Comparison of ENCODE assay signal across 8 mouse cellular contexts in genomic region chr17:81669816-81670691, GRCm38 (mm10).
A peak's percentile ranks its signal among the peaks of the same experiment; 100 is the strongest.
DNase-seq lines count a peak whose midpoint lies in the region; ATAC-seq and TF ChIP-seq lines count a peak whose summit lies in the region.

No protein-coding gene starts in this region.

- peak overlapping the region; percentile 82 for H3K9ac ChIP-seq in hindbrain, postnatal 0 days (replicated peaks; ENCODE audit: low read length)

- no peaks in the 10 kb centered on the region for H3K9me3 ChIP-seq in hindbrain, postnatal 0 days (ENCODE audit: low read length)

- peak; percentile 14 for ATAC-seq in common myeloid progenitor, adult 5-6 weeks (replicated peaks; ENCODE audit: low read depth, poor library complexity, severe bottlenecking)
- ATAC-seq in hindbrain, postnatal 0 days = peak; percentile 85
- peak; percentile 45 for ATAC-seq in megakaryocyte, adult 5-6 weeks (ENCODE audit: poor library complexity, severe bottlenecking)

- TF ChIP-seq CTCF in hindbrain, postnatal 0 days (IDR thresholded peaks at IDR 0.05; ENCODE audit: low read depth) = no peak; the same call in 1 of the 2 replicates

- no peaks in the 10 kb centered on the region for H3K4me1 ChIP-seq in hindbrain, postnatal 0 days (ENCODE audit: insufficient read depth, low read length)

- no peaks in the 10 kb centered on the region for H3K27me3 ChIP-seq in hindbrain, postnatal 0 days (ENCODE audit: insufficient read depth, low read length)

- DNase-seq in adrenal gland, postnatal 10 days = peak; percentile 82
- peak; percentile 77 for DNase-seq in gastrocnemius, postnatal 10 days
- peak; percentile 83 for DNase-seq in hindbrain, postnatal 0 days (ENCODE audit: low spot score)
- peak; percentile 43 to 70 for DNase-seq in left cerebral cortex, adult 9 months (ENCODE audit: low spot score in 2 of 2)
- peak; percentile 75 for DNase-seq in right cerebral cortex, postnatal 14 days
- no peak for DNase-seq in natural killer cell, adult 2 months (ENCODE audit: low spot score in 2 of 2)

- H3K27ac ChIP-seq in hindbrain, postnatal 0 days = peak overlapping the region; percentile 96

- peak overlapping the region; percentile 84 for H3K4me3 ChIP-seq in hindbrain, postnatal 0 days (ENCODE audit: low read length)

- H3K4me2 ChIP-seq in hindbrain, postnatal 0 days (ENCODE audit: low read depth, low read length) = peak overlapping the region; percentile 85

- H3K36me3 ChIP-seq in hindbrain, postnatal 0 days (ENCODE audit: insufficient read depth, low read length) = no peaks in the 10 kb centered on the region

- WGBS in hindbrain, postnatal 0 days = under 1% methylated on average over 45 of the region's 84 CpGs

Comparison
In these comparisons a context has a peak if more than half of its experiments do, and no peak if none do; other contexts are left out.
1. DNase-seq: peak in adrenal gland, postnatal 10 days (single experiment), gastrocnemius, postnatal 10 days (single experiment), hindbrain, postnatal 0 days (single experiment), left cerebral cortex, adult 9 months (2 of 2) and right cerebral cortex, postnatal 14 days (single experiment); none in natural killer cell, adult 2 months (0 of 2).
2. ATAC-seq: peak in every context shown above with its lines; median percentile 85 in hindbrain, postnatal 0 days; 45 in megakaryocyte, adult 5-6 weeks; 14 in common myeloid progenitor, adult 5-6 weeks.